Mouse (Mus musculus): ENCODE results near the gene Rabep1. TPM values are rescaled to one million over a fixed set of nuclear protein-coding genes. Genes with fewer than 3 reads are reported as not detected.
"Not testable (repeated sequence)": the region's sequence is repeated elsewhere in the genome, so short reads cannot be mapped to it uniquely, and the experiment has no call there.

Gene Rabep1
- polyA plus RNA-seq, 1 experiment from 2014 or later, result 45.9 TPM

GRCm38 (mm10) chr11:70869811-70870210 is 25.2 kb downstream of the Rabep1 start:
- no peak overlapping the region for H3K9ac ChIP-seq
- ATAC-seq (ENCODE audit: insufficient number of reproducible peaks, insufficient read depth, low FRiP score, low TSS enrichment), result no peak
- H3K4me3 ChIP-seq, result no peak overlapping the region
- no peak overlapping the region for H3K4me2 ChIP-seq (replicated peaks)
- H3K4me1 ChIP-seq, result no peaks in the 10 kb centered on the region
- no peaks in the 10 kb centered on the region for H3K36me3 ChIP-seq
- no peaks in the 10 kb centered on the region for H3K9me3 ChIP-seq
- H3K27ac ChIP-seq, result no peak overlapping the region
- WGBS, result 86% methylated on average over 2 of the region's 2 CpGs
- H3K27me3 ChIP-seq, result no peaks in the 10 kb centered on the region

GRCm38 (mm10) chr11:70870407-70870806 is 25.8 kb downstream of the Rabep1 start:
- Histone ChIP-seq H3K36me3 (no peaks in the 10 kb centered on the region), H3K4me1 (no peaks in the 10 kb centered on the region), H3K27ac (no peak overlapping the region), H3K4me3 (no peak overlapping the region), H3K9me3 (no peaks in the 10 kb centered on the region), H3K9ac (no peak overlapping the region), H3K27me3 (no peaks in the 10 kb centered on the region), H3K4me2 (replicated peaks) (no peak overlapping the region)
- ATAC-seq (ENCODE audit: insufficient number of reproducible peaks, insufficient read depth, low FRiP score, low TSS enrichment), result no peak
- WGBS, result 100% methylated on average over 1 of the region's 1 CpGs

GRCm38 (mm10) chr11:70871110-70871509 is 26.5 kb downstream of the Rabep1 start:
- Histone ChIP-seq H3K4me2 (replicated peaks) (no peak overlapping the region), H3K4me1 (no peaks in the 10 kb centered on the region), H3K4me3 (no peak overlapping the region), H3K9me3 (no peaks in the 10 kb centered on the region), H3K27ac (no peak overlapping the region), H3K36me3 (no peaks in the 10 kb centered on the region), H3K27me3 (no peaks in the 10 kb centered on the region), H3K9ac (no peak overlapping the region)
- ATAC-seq (ENCODE audit: insufficient number of reproducible peaks, insufficient read depth, low FRiP score, low TSS enrichment), result no peak
- WGBS, result 53% methylated on average over 1 of the region's 1 CpGs

GRCm38 (mm10) chr11:70871766-70872330 is 27.3 kb downstream of the Rabep1 start:
- H3K27ac ChIP-seq, result no peak overlapping the region
- no peaks in the 10 kb centered on the region for H3K36me3 ChIP-seq
- no peak for ATAC-seq (ENCODE audit: insufficient number of reproducible peaks, insufficient read depth, low FRiP score, low TSS enrichment)
- H3K27me3 ChIP-seq, result no peaks in the 10 kb centered on the region
- WGBS, result 92% methylated on average over 3 of the region's 3 CpGs
- no peak overlapping the region for H3K4me2 ChIP-seq (replicated peaks)
- no peak overlapping the region for H3K4me3 ChIP-seq
- no peak overlapping the region for H3K9ac ChIP-seq
- H3K4me1 ChIP-seq, result no peaks in the 10 kb centered on the region
- no peaks in the 10 kb centered on the region for H3K9me3 ChIP-seq

GRCm38 (mm10) chr11:70873846-70874613 is 29.5 kb downstream of the Rabep1 start:
- no peak for ATAC-seq (ENCODE audit: insufficient number of reproducible peaks, insufficient read depth, low FRiP score, low TSS enrichment)
- Histone ChIP-seq H3K9ac (no peak overlapping the region), H3K4me2 (replicated peaks) (no peak overlapping the region), H3K36me3 (peaks cover under 1% of the 10 kb centered on the region; the same call in 1 of the 2 replicates), H3K9me3 (no peaks in the 10 kb centered on the region), H3K4me3 (no peak overlapping the region), H3K4me1 (no peaks in the 10 kb centered on the region), H3K27me3 (no peaks in the 10 kb centered on the region), H3K27ac (no peak overlapping the region)
- 77% methylated on average over 1 of the region's 1 CpGs for WGBS

GRCm38 (mm10) chr11:70877670-70878069 is 33.1 kb downstream of the Rabep1 start:
- Histone ChIP-seq H3K4me3 (no peak overlapping the region), H3K4me1 (no peaks in the 10 kb centered on the region), H3K27ac (no peak overlapping the region), H3K4me2 (replicated peaks) (no peak overlapping the region), H3K9me3 (no peaks in the 10 kb centered on the region), H3K9ac (no peak overlapping the region), H3K27me3 (no peaks in the 10 kb centered on the region), H3K36me3 (peaks cover 10% of the 10 kb centered on the region)
- WGBS, result 93% methylated on average over 7 of the region's 7 CpGs
- ATAC-seq (ENCODE audit: insufficient number of reproducible peaks, insufficient read depth, low FRiP score, low TSS enrichment), result no peak

- no peaks in the 10 kb centered on the region for H3K9me3 ChIP-seq
- no peaks in the 10 kb centered on the region for H3K4me1 ChIP-seq
- no peak overlapping the region for H3K4me3 ChIP-seq
- ATAC-seq (ENCODE audit: insufficient number of reproducible peaks, insufficient read depth, low FRiP score, low TSS enrichment), result no peak
- 92% methylated on average over 3 of the region's 3 CpGs for WGBS
- H3K27ac ChIP-seq, result no peak overlapping the region
- no peak overlapping the region for H3K9ac ChIP-seq
- H3K4me2 ChIP-seq (replicated peaks), result no peak overlapping the region
- no peaks in the 10 kb centered on the region for H3K27me3 ChIP-seq
- peaks cover 20% of the 10 kb centered on the region; the same call in 1 of the 2 replicates for H3K36me3 ChIP-seq
Measured at GRCm38 (mm10) chr11:70882905-70883430, 38.4 kb downstream of the Rabep1 start.

- Histone ChIP-seq H3K27me3 (no peaks in the 10 kb centered on the region), H3K4me1 (no peaks in the 10 kb centered on the region), H3K9ac (no peak overlapping the region), H3K4me3 (no peak overlapping the region), H3K27ac (no peak overlapping the region), H3K9me3 (no peaks in the 10 kb centered on the region), H3K36me3 (peaks cover 38% of the 10 kb centered on the region), H3K4me2 (replicated peaks) (no peak overlapping the region)
- 92% methylated on average over 2 of the region's 2 CpGs for WGBS
- ATAC-seq (ENCODE audit: insufficient number of reproducible peaks, insufficient read depth, low FRiP score, low TSS enrichment), result no peak
Measured at GRCm38 (mm10) chr11:70890643-70891042, 46.1 kb downstream of the Rabep1 start.

- peaks cover 36% of the 10 kb centered on the region for H3K36me3 ChIP-seq
- no peak overlapping the region for H3K4me3 ChIP-seq
- no peak overlapping the region for H3K4me2 ChIP-seq (replicated peaks)
- no peaks in the 10 kb centered on the region for H3K27me3 ChIP-seq
- H3K9ac ChIP-seq, result no peak overlapping the region
- ATAC-seq (ENCODE audit: insufficient number of reproducible peaks, insufficient read depth, low FRiP score, low TSS enrichment), result no peak
- H3K27ac ChIP-seq, result no peak overlapping the region
- no peaks in the 10 kb centered on the region for H3K9me3 ChIP-seq
- no peaks in the 10 kb centered on the region for H3K4me1 ChIP-seq
Measured at GRCm38 (mm10) chr11:70891616-70892015, 47.0 kb downstream of the Rabep1 start.

- Histone ChIP-seq H3K27me3 (no peaks in the 10 kb centered on the region), H3K4me3 (no peak overlapping the region), H3K4me1 (no peaks in the 10 kb centered on the region), H3K9me3 (no peaks in the 10 kb centered on the region), H3K9ac (no peak overlapping the region), H3K36me3 (peaks cover 31% of the 10 kb centered on the region), H3K27ac (no peak overlapping the region), H3K4me2 (replicated peaks) (no peak overlapping the region)
- no peak for ATAC-seq (ENCODE audit: insufficient number of reproducible peaks, insufficient read depth, low FRiP score, low TSS enrichment)
- WGBS, result 89% methylated on average over 3 of the region's 3 CpGs
Measured at GRCm38 (mm10) chr11:70897680-70898079, 53.1 kb downstream of the Rabep1 start.

- not testable (repeated sequence) for H3K9ac ChIP-seq; H3K27ac ChIP-seq; H3K27me3 ChIP-seq; H3K4me1 ChIP-seq; H3K4me3 ChIP-seq; H3K4me2 ChIP-seq (replicated peaks); ATAC-seq (ENCODE audit: insufficient number of reproducible peaks, insufficient read depth, low FRiP score, low TSS enrichment); H3K9me3 ChIP-seq
- 88% methylated on average over 5 of the region's 5 CpGs for WGBS
- H3K36me3 ChIP-seq, result peaks cover 31% of the 10 kb centered on the region
Measured at GRCm38 (mm10) chr11:70898182-70898581, 53.6 kb downstream of the Rabep1 start.

- no peaks in the 10 kb centered on the region for H3K4me1 ChIP-seq
- 91% methylated on average over 3 of the region's 3 CpGs for WGBS
- H3K9ac ChIP-seq, result no peak overlapping the region
- H3K27me3 ChIP-seq, result no peaks in the 10 kb centered on the region
- H3K36me3 ChIP-seq, result peaks cover 29% of the 10 kb centered on the region
- H3K9me3 ChIP-seq, result no peaks in the 10 kb centered on the region
- no peak overlapping the region for H3K4me3 ChIP-seq
- no peak overlapping the region for H3K4me2 ChIP-seq (replicated peaks)
- ATAC-seq (ENCODE audit: insufficient number of reproducible peaks, insufficient read depth, low FRiP score, low TSS enrichment), result no peak
- H3K27ac ChIP-seq, result no peak overlapping the region
Measured at GRCm38 (mm10) chr11:70906681-70907080, 62.1 kb downstream of the Rabep1 start.
